Mouse (Mus musculus): ENCODE data around the gene Cux1.

Cux1 gene

GRCm38 (mm10) chr5:136535976-136536725 is 31.1 kb downstream of the Cux1 start:
- DNase-seq (ENCODE audit: low spot score in 2 of 2): no peak

- DNase-seq (ENCODE audit: low spot score in 2 of 2): no peak
Observed at GRCm38 (mm10) chr5:136535204-136535603, 32.1 kb downstream of the Cux1 start.

DNA sequence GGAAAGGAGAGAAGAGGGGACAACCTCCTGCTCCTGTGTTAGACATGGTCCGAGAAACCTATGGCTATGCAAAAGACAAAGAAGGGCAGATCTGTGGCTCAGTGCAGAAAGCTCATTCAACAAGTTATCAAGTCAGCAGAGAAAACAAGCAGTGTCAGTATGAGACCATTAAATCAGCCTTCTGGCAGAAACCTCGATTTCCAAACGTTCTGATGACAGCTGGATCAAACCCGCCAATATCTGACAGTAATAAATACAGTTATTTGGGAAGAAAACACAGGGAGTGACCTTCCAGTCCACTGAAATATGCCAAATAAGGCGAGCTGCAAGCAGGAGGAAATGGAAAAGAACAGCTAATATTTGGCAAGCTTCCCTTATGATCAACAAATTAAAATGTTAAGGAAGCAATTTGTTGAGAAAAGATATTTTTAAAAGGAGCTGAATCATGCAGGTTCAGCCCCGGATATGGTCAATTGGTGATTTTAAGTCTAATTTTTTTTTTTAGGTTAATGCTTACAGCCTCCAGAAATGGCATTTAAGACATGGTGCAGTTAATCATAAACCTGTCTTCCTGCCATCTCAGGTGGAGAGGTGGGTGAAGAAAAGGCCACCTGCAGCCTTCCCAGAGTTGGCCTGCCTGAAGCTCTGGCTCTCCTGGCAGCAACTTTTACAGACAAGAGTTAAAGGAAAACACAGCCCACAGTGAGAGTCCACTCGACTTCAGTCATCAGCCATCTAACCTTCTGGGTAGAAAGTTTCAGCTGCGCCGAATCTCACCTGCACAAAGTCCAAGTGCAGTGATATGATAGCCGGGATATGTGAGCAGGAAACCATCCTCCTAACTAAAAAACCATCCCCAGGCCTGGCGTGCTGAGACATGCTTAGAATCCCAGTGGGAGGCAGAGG is 33.7 kb downstream of the Cux1 start:
- no peak for DNase-seq (ENCODE audit: low spot score in 2 of 2)

- DNase-seq (ENCODE audit: low spot score in 2 of 2): peak in 1 of 2 experiments; percentile 29
Observed at GRCm38 (mm10) chr5:136531674-136532365, 35.5 kb downstream of the Cux1 start.

GRCm38 (mm10) chr5:136530931-136531330 is 36.4 kb downstream of the Cux1 start:
- no peak for DNase-seq (ENCODE audit: low spot score in 2 of 2)

- DNase-seq (ENCODE audit: low spot score in 2 of 2): no peak
Observed at GRCm38 (mm10) chr5:136529165-136529564, 38.1 kb downstream of the Cux1 start.

- no peak for DNase-seq (ENCODE audit: low spot score in 2 of 2)
Observed at GRCm38 (mm10) chr5:136527871-136528270, 39.4 kb downstream of the Cux1 start.

GRCm38 (mm10) chr5:136526545-136526909 is 40.8 kb downstream of the Cux1 start:
- DNase-seq (ENCODE audit: low spot score in 2 of 2): no peak

GRCm38 (mm10) chr5:136525896-136526544 is 41.3 kb downstream of the Cux1 start:
- DNase-seq (ENCODE audit: low spot score in 2 of 2): no peak

DNA sequence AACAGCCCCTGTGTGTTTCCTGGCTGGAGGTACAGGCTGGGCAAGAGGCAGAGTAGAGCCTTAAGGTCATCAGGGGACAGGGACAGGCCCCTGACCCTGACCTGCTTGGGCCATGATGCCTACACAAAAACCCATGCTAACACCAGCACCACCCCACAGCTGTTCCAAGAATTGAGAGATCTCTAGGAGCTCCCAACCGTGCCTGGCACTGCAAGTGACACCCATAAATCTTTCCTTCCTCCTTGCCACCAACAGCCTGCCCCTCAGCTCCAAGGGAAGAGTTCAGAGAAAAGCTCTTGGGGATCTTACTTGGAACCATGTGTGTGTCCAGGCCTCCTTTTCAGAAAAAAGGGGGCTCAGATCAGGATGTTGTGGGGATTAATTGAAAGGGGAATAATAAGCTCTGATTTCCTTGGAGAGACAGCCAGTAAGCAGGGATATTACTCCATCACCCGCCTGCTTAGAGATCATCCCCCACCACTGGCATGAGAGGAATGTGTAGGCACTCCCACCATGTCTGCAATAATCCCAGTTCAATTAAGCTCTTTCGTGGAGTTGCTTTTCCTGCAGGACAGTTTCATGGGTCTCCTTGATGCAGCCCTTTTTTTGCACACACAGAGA is 44.3 kb downstream of the Cux1 start:
- no peak for DNase-seq (ENCODE audit: low spot score in 2 of 2)

DNA sequence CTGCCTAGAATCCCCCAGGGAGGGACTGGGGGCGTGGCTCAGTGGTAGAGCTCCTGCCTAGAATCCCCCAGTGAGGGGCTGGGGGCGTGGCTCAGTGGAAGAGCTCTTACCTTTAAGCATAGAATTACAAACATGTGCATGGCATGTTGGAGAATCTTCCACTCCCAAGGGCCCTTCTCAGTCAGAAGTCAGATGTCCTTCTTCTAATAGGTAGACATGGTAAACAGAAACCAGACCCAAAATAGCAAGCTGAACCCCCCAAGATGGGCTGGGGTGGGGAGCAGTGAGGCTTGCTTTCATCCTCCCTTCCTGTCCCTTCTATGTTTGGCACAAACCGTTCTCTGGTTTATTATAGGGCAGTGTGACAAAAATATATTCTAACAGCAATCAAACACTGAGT is 45.6 kb downstream of the Cux1 start:
- no peak for DNase-seq (ENCODE audit: low spot score in 2 of 2)

- no peak for DNase-seq (ENCODE audit: low spot score in 2 of 2)
Observed at GRCm38 (mm10) chr5:136518648-136519437, 48.4 kb downstream of the Cux1 start.

DNA sequence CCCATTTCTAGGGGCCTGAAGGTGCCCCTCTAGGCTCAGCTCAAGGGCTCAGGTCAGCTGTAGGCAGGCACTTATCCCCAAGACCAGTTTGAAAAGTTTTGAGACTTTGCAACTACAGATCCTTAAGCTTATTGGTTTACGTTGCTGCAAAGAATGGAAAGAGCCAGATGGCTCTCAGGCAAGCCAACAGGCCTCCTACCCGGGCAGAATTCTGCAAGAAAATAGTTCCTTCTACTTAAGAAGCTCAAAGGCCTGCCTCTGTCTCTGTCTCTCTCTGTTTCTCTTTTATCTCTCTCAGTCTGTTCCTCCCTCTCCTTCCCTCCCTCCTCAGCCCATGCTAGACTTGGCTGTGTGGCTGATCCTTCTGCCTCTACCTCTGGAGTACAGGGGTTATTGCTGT is 49.8 kb downstream of the Cux1 start:
- no peak for DNase-seq (ENCODE audit: low spot score in 2 of 2)

- no peak for DNase-seq (ENCODE audit: low spot score in 2 of 2)
Observed at GRCm38 (mm10) chr5:136516593-136516992, 50.7 kb downstream of the Cux1 start.

GRCm38 (mm10) chr5:136514049-136514677 is 53.1 kb downstream of the Cux1 start:
- no peak for DNase-seq (ENCODE audit: low spot score in 2 of 2)

DNA sequence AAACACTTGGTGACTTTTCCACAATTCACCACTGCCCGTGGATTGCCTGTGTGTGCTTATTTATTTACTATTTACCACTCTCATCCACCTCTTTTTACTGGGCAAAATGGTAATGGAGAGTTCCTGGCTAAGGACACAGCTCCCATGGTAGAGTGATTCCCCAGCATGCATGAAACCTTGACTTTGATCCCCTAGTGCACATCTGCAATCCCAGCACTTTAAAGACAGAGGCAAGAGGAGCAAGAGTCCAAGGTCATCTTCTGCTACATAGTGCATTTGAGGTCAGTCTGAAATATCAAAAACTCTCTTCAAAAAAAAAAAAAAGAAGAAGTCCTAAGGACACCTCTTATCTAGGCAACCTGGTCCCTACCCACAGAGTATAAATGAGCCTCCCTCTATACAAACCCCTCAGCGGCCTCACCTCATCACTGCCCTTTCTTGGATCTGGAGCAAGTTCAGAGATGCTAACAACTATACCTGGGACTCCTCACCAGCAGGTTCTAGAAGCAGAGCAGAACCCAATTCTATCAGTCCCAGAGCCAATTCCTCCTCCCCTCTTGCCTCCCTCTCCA is 55.1 kb downstream of the Cux1 start:
- DNase-seq (ENCODE audit: low spot score in 2 of 2): no peak

- no peak for DNase-seq (ENCODE audit: low spot score in 2 of 2)
Observed at GRCm38 (mm10) chr5:136511378-136511777, 55.9 kb downstream of the Cux1 start.

- DNase-seq (ENCODE audit: low spot score in 2 of 2): no peak
Observed at GRCm38 (mm10) chr5:136510609-136511008, 56.7 kb downstream of the Cux1 start.

DNA sequence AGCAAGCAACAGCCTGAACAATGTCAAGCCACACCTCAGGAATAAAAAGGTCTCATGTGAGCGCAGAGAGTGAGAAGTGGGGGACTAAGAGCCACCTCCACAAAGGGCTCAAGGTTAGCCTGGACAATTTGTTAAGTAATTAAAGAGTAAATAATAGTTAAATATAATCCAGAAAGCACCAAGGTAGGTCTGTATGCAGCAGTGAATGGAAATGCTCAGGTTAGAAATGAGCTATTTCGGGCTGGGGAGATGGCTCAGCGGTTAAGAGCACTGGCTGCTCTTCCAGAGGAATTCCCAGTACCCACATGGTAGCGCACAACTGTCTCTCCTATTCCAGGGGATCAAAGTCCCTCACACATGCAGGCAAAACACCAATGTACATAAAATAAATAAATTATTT is 59.7 kb downstream of the Cux1 start:
- no peak for DNase-seq (ENCODE audit: low spot score in 2 of 2)

DNA sequence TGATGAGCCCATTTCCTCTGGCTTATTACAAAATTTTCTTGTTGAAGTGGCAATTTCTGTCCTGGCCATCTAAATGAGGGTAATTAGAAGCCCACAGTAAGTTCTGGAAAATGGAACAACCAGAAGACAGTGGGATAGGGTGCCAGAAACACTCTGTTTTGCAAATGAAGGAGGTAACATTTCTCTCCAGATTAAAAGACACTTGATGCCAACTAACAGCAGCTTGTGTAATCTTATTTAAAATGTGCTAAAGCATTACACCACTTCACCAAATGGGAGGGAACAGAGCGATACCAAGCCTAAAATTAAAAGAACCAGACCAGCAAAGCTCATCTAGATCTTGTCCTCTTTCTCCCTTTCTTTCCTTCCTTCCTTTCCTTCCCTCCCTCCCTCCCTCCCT is 61.0 kb downstream of the Cux1 start:
- DNase-seq (ENCODE audit: low spot score in 2 of 2): no peak
